Mouse (Mus musculus): ENCODE results near the gene Dnmbp.

DNA sequence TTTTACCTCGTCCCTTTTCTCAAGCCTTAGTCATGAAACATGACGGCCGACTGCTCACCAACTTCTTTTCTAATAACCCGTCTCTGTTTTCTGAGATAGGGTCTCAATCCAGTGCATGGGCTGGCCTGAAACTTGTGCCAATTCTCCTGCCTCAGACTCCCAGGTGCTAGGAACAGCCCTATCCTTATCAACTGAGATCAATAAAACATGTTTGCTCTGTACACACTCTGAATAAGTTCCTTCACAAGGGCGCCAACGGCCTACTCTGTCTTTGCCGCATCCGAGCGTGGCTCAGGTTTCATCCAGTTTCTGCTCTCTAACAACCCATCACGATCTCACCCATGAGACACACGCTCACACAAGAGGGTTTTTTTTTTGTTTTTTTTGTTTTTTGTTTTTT lies 35.7 kb downstream of the Dnmbp start:
- TF ChIP-seq TAL1 (IDR thresholded peaks at IDR 0.05; ENCODE audit: low read length) (no peak), GATA1 (IDR thresholded peaks at IDR 0.05; ENCODE audit: low read length) (no peak)
